Mouse (Mus musculus) ovary, postnatal 14 days (tissue): ENCODE data around the gene Dcaf11.
A peak's percentile ranks its signal among the peaks of the same experiment; 100 is the strongest.

ENCODE experiments used
- DNase-seq: peaks from one replicate; pipeline ENCODE4 v3.0.0; 2022; ENCODE audit warnings: low spot score

The Dcaf11 gene

GRCm38 (mm10) chr14:55584702-55585565 is 25.1 kb downstream of the Dcaf11 start, which contains the start of gene Emc9:
TSS of gene Emc9 (minus strand) at chr14:55585302.
- peak; percentile 52 for DNase-seq

GRCm38 (mm10) chr14:55585566-55585960 is 25.8 kb downstream of the Dcaf11 start:
- no peak for DNase-seq

- DNase-seq: no peak
Measured at GRCm38 (mm10) chr14:55586149-55586548, 26.3 kb downstream of the Dcaf11 start.

GRCm38 (mm10) chr14:55589271-55589670 is 29.5 kb downstream of the Dcaf11 start:
- DNase-seq: no peak

GRCm38 (mm10) chr14:55589771-55590448 is 30.1 kb downstream of the Dcaf11 start:
- no peak for DNase-seq

GRCm38 (mm10) chr14:55590748-55591330 is 31.0 kb downstream of the Dcaf11 start, which contains the start of gene Psme2:
TSS of gene Psme2 (minus strand) at chr14:55591113.
- DNase-seq: peak; percentile 82

- peak; percentile 85 for DNase-seq
Measured at GRCm38 (mm10) chr14:55591331-55591891, 31.6 kb downstream of the Dcaf11 start, which contains the start of gene Rnf31. TSS of gene Rnf31 (plus strand) at chr14:55591708.

DNA sequence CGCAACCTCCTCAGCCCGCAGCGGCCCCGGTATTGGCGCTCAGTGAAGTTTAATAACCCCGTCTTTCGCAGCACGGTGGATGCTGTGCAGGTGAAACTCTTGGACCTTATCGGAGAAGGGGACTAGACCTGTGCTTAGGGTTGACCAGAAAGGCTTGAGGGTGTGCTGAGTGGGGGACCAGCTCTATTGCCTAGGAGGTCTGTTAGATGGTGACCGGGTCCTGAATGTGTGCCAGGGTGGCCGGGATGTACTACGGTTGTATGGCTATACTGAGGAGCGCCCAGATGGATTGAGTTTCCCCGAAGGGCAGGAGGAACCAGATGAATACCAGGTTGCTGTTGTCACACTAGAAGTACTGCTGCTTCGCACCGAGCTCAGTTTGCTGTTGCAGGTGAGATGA is 32.4 kb downstream of the Dcaf11 start:
- DNase-seq: no peak

DNA sequence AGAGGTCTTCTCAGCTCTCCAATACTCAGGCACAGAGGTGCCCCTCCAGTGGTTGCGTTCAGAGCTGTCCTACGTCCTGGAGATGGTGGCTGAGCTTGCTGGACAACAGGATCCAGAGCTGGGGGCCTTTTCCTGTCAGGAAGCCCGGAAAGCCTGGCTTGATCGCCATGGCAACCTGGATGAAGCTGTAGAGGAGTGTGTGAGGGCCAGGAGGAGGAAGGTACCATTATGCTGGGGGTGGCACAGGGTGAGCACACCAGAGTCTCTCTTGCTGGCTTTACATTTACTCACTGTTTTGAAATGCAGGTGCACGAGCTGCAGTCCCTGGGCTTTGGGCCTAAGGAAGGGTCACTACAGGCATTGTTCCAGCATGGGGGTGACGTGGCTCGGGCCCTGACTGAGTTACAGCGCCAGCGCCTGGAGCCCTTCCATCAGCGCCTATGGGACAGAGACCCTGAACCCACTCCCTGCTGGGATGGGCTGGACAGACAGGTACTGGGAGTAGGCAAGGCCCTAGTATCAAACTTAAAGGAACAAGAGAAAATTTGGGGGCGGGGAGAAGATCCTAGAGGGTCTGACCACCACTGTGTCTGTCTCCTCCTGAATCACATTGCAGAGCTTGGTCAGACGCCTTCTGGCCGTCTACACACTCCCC is 36.4 kb downstream of the Dcaf11 start:
- no peak for DNase-seq

DNA sequence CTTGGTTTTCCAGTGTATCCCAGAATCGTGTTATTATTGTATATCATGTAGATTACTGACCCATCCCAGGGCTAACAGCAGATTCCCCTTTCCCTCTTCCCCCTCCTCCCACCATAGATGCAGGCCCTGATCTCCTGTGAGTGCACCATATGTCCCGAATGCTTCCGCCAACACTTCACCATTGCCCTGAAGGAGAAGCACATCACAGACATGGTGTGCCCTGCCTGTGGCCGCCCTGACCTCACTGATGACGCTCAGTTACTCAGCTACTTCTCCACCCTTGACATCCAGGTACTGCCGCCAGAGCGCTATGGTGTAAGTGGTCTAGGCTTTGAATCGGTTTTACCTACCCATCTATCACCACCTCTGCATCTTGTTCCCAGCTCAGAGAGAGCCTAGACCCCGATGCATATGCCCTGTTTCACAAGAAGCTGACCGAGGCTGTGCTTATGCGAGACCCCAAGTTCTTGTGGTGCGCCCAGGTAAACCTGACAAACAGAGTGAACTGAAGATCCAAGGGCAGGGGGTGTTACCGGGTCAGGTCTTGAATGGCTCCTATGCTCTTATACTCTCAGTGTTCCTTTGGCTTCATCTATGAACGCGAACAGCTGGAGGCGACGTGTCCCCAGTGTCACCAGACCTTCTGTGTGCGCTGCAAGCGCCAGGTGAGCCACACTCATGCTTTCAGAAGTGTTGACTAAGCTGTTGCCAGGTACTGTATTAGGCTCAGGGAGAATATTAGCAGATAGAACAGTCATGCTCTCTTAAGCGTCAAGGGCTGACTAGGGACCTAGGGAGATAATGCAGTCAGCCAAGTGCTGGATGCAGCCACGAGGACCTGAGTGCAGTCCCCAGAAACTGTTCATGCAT is 39.0 kb downstream of the Dcaf11 start:
- DNase-seq: no peak

GRCm38 (mm10) chr14:55603271-55603632 is 43.4 kb downstream of the Dcaf11 start, which contains the start of gene Irf9:
TSS of gene Irf9 (plus strand) at chr14:55603571.
- no peak for DNase-seq

GRCm38 (mm10) chr14:55603633-55604576 is 44.1 kb downstream of the Dcaf11 start:
- DNase-seq: peak; percentile 84

DNA sequence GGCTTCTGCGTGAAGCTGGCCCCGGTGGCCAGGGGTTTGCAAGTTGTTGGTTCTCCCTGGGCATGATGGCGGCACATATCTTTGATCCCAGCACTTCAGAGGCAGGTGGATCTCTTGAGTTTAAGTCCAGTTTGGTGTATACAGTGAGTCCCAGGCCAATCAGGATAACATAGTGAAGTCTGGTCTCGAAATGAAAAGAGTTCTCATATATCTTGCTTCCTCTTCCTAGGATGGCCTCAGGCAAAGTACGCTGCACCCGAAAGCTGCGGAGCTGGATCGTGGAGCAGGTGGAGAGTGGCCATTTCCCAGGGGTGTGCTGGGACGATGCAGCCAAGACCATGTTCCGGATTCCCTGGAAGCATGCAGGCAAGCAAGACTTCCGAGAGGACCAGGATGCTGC is 45.0 kb downstream of the Dcaf11 start:
- DNase-seq: no peak

- DNase-seq: no peak
Measured at GRCm38 (mm10) chr14:55605743-55606459, 46.1 kb downstream of the Dcaf11 start.

DNA sequence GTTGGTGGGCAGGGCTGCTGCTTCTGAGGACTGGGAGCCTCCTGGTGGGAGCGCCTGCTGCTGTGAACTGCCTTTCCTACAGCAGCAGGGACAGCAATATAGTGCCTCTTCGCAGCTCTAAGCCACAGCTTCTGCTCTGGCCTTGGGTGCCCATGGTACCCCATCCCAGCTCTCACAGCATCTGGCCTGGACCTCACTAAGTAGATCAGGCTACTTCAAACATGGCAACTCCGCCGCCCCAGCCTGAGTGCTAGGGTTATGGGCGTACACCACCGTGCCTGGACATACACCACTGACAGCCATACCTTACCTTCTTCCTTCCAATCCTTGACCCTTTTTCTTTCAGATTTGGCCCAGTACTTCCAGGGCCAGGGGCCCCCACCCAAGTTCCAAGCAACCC is 48.5 kb downstream of the Dcaf11 start:
- DNase-seq: no peak

GRCm38 (mm10) chr14:55613346-55613745 is 53.5 kb downstream of the Dcaf11 start:
- DNase-seq: no peak

- no peak for DNase-seq
Measured at GRCm38 (mm10) chr14:55614565-55615178, 54.9 kb downstream of the Dcaf11 start.

GRCm38 (mm10) chr14:55615876-55616275 is 56.1 kb downstream of the Dcaf11 start:
- no peak for DNase-seq

DNA sequence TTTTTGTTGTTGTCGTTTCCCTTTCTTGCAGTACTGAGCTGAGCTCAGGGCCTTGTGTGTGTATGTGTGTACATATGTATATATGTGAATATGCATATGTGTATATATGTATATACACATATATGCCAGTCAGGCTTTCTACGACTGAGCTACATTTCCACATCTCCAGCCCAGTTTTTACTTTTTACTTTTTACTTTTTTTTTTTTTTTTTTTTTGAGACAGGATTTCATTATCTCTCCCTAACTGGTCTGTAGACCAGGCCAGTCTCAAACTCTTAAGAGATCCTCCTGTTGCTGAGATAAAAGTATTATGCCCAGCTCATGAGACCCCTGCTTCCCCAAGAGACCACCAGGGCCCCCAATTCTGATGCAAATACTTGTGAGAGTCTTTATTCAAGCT is 57.0 kb downstream of the Dcaf11 start:
- no peak for DNase-seq
